Mouse (Mus musculus) adrenal gland, postnatal 0 days (tissue): ENCODE measurements around the gene Ces5a. TPM values are rescaled to one million over a fixed set of nuclear protein-coding genes. Genes with fewer than 3 reads are reported as not detected.

Experiments used
- polyA plus RNA-seq: library from polyadenylated mRNA; unstranded; fragments of >200 nt; fragmentation: Nextera tagmentation; extraction: Ambion mirVana; gene quantifications from 2 replicates; pipeline ENCODE4 v1.2.1, GENCODE M21; 2015

Ces5a gene
- 0.22 TPM in 1 of 2 replicates, not detected in the other for polyA plus RNA-seq

GRCm38 (mm10) chr8:93535730-93536129 lies at the start of gene Ces5a:
Ces5a (minus strand) TSS chr8:93535830.

Other genes with a start within 250 kb of the Ces5a start
- 0.08 and 0.11 TPM in 2 replicates for gene Ces1g, start 198.5 kb downstream of the Ces5a start, polyA plus RNA-seq
- not detected in 2 replicates for gene Ces1h, start 156.1 kb downstream of the Ces5a start, polyA plus RNA-seq